Mouse (Mus musculus) embryonic fibroblast, embryonic 13.5 days (primary cell): ENCODE measurements around the gene Ermap.

Experiments
- CTCF ChIP-seq: IDR thresholded peaks from 2 replicates; pipeline ENCODE4 v1.5.1; 2011; ENCODE audit warnings: mild to moderate bottlenecking, control low read depth, low read length, moderate library complexity, borderline replicate concordance; ENCODE audit not compliant: insufficient read depth
- POLR2A ChIP-seq: IDR thresholded peaks from 2 replicates; pipeline ENCODE4 v1.6.1; 2011; ENCODE audit warnings: low read depth, mild to moderate bottlenecking, control low read depth, low read length, moderate library complexity

DNA sequence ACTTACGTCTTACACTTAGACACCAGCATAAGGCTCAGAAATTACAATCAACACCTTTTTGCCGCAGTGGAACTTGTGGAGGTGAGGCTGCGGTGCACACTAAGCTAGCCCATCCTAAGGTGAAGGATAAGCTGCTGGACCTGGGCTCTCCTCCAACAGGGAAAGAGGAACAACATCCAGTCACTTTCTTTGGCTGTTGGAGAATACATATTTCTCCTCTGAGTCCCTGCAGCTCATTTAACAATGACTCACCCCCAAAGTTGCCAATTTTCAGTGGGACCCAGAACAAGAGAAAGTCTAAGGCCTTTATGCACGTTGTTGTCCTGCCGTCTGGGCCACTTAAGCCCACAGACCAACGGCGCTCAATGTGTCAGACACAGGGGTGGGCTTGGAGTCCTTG, 43.0 kb downstream of the Ermap start:
- TF ChIP-seq CTCF (no peak), POLR2A (no peak)
